Mouse (Mus musculus) hindbrain, postnatal 0 days (tissue): ENCODE results near the gene Whrn. TPM values are rescaled to one million over a fixed set of nuclear protein-coding genes. Genes with fewer than 3 reads are reported as not detected.

Experiments
- ATAC-seq: fragments of 200-750 bp; cut with Nextera tagmentation; 2 replicates; pipeline ENCODE4 v1.8.0; 2017; ENCODE audit warnings: mild to moderate bottlenecking, moderate TSS enrichment, moderate library complexity
- DNase-seq: peaks from one replicate; pipeline ENCODE4 v3.0.0-alpha.2; 2015; ENCODE audit warnings: low spot score
- H3K27ac ChIP-seq: fragments of 300-500 bp; sonication (generic); 2 replicates; pipeline ENCODE4 v1.5.1; 2014; ENCODE audit warnings: mild to moderate bottlenecking
- H3K27me3 ChIP-seq: fragments of 300-500 bp; sonication (generic); 2 replicates; pipeline ENCODE4 v1.6.1; 2014; ENCODE audit warnings: low read length, mixed read lengths; ENCODE audit not compliant: insufficient read depth
- H3K36me3 ChIP-seq: fragments of 300-500 bp; sonication (generic); 2 replicates; pipeline ENCODE4 v1.6.1; 2014; ENCODE audit warnings: low read length, mixed read lengths; ENCODE audit not compliant: insufficient read depth
- H3K4me1 ChIP-seq: fragments of 300-500 bp; sonication (generic); 2 replicates; pipeline ENCODE4 v1.6.1; 2014; ENCODE audit warnings: antibody characterized with exemption, low read length, mixed read lengths; ENCODE audit not compliant: insufficient read depth
- H3K4me2 ChIP-seq: fragments of 300-500 bp; sonication (generic); 2 replicates; pipeline ENCODE4 v1.6.1; 2014; ENCODE audit warnings: low read depth, mild to moderate bottlenecking, low read length, moderate library complexity, mixed read lengths
- H3K4me3 ChIP-seq: fragments of 300-500 bp; sonication (generic); 2 replicates; pipeline ENCODE4 v1.5.1; 2014; ENCODE audit warnings: low read length
- H3K9ac ChIP-seq: fragments of 300-500 bp; sonication (generic); replicated peaks from 2 replicates; pipeline ENCODE4 v1.6.1; 2014; ENCODE audit warnings: mild to moderate bottlenecking, low read length, moderate library complexity, mixed read lengths
- H3K9me3 ChIP-seq: fragments of 300-500 bp; sonication (generic); 2 replicates; pipeline ENCODE4 v1.6.1; 2016; ENCODE audit warnings: low read length, mixed read lengths
- CTCF ChIP-seq: IDR thresholded peaks from 2 replicates; pipeline ENCODE4 v1.5.1; 2016; ENCODE audit warnings: antibody characterized with exemption, control low read depth, low read depth
- WGBS: fragments of 180-500 bp; shearing (Covaris S2); extraction: QIAGEN DNeasy Blood & Tissue Kit; methylation state at CpG from one replicate; pipeline ENCODE4 v1.1.7; 2014; 5-methylcytosine and 5-hydroxymethylcytosine counted together
- polyA plus RNA-seq: library from polyadenylated mRNA; unstranded; fragments of >200 nt; fragmentation: Nextera tagmentation; extraction: Ambion mirVana; gene quantifications from 2 replicates; pipeline ENCODE4 v1.2.1, GENCODE M21; 2015
- total RNA-seq: library from RNA; depleted of rRNA; stranded (reverse); fragments of >200 nt; gene quantifications from 2 replicates; pipeline ENCODE4 v1.2.3, GENCODE M21; 2014

Whrn gene
- total and polyA plus RNA-seq, 2 experiments from 2014 or later: 4.7 to 34.6 TPM

DNA sequence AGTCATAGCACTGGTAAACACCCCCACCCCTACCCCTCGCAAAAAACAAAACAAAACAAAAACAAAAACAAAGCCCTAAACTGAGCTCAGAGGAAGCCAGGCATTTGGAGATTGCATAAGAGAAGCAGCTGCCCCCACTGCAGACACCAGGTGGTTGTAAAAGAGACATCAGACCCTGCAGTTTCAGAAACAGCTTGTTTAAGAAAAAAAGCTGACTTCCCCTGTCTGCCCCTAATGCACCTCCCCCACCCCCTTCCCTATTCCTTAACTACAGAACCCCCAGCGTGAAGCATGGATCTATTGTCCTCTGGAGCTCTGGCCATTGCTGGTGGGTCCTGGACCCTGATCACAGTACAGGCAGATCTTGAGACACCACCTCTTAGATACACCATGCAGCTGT lies 21.4 kb downstream of the Whrn start:
- Histone ChIP-seq H3K4me1 (no peaks in the 10 kb centered on the region), H3K4me3 (no peak overlapping the region), H3K9me3 (no peaks in the 10 kb centered on the region), H3K27ac (no peak overlapping the region), H3K36me3 (no peaks in the 10 kb centered on the region), H3K4me2 (no peak overlapping the region), H3K9ac (no peak overlapping the region), H3K27me3 (no peaks in the 10 kb centered on the region)
- ATAC-seq: no peak
- 29% methylated on average over 2 of the region's 2 CpGs for WGBS
- no peak for TF ChIP-seq CTCF
- no peak for DNase-seq

DNA sequence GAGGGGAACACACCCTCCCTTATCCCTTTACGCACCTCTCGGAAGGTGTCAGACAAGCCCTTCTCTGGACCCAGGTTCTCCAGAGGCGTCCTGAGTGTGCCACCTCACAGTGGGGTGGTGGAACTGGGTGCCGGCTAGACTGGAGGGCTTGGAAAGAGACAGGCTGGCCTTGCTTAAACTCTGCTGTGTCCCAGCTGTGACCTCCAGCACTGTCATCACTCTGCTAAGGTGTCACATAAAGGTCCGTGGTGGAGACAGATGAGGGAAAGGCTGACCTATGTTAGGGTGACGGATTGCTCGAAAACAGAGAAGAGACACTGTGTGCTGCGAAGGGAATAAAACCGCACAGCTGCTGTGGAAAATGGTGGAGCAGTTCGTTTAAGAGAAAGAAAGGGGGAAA lies 28.5 kb downstream of the Whrn start:
- Histone ChIP-seq H3K27ac (no peak overlapping the region), H3K36me3 (no peaks in the 10 kb centered on the region), H3K4me2 (no peak overlapping the region), H3K9ac (no peak overlapping the region), H3K27me3 (no peaks in the 10 kb centered on the region), H3K4me3 (no peak overlapping the region), H3K9me3 (no peaks in the 10 kb centered on the region), H3K4me1 (no peaks in the 10 kb centered on the region)
- ATAC-seq: no peak
- TF ChIP-seq CTCF: no peak
- DNase-seq: no peak
- WGBS: 63% methylated on average over 10 of the region's 10 CpGs

DNA sequence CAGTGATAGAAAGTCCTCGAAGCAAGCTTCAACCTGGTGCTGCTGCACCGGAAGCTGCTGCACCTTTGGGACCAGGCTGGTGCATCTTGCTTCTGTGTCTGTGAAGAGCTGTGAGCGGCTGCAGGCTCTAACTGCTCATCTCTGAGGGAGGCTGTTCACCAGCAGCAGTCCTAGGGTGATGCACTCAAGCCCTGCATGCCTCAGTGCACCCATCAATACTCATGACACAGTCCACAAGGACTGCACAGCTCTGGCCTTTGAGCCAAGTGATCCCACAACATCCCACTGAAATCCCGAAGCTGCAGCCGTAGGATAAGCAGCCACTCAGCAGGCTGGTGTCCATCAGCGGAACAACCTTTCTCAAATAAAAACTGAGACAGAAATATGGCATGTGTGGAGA lies 29.6 kb downstream of the Whrn start:
- TF ChIP-seq CTCF: no peak
- Histone ChIP-seq H3K9ac (no peak overlapping the region), H3K4me2 (no peak overlapping the region), H3K36me3 (no peaks in the 10 kb centered on the region), H3K4me3 (no peak overlapping the region), H3K27ac (no peak overlapping the region), H3K9me3 (no peaks in the 10 kb centered on the region), H3K27me3 (no peaks in the 10 kb centered on the region), H3K4me1 (no peaks in the 10 kb centered on the region)
- 0 out of 2 replicates have a peak, but pooled peaks have one; percentile 31 for ATAC-seq
- DNase-seq: no peak
- 69% methylated on average over 6 of the region's 6 CpGs for WGBS

DNA sequence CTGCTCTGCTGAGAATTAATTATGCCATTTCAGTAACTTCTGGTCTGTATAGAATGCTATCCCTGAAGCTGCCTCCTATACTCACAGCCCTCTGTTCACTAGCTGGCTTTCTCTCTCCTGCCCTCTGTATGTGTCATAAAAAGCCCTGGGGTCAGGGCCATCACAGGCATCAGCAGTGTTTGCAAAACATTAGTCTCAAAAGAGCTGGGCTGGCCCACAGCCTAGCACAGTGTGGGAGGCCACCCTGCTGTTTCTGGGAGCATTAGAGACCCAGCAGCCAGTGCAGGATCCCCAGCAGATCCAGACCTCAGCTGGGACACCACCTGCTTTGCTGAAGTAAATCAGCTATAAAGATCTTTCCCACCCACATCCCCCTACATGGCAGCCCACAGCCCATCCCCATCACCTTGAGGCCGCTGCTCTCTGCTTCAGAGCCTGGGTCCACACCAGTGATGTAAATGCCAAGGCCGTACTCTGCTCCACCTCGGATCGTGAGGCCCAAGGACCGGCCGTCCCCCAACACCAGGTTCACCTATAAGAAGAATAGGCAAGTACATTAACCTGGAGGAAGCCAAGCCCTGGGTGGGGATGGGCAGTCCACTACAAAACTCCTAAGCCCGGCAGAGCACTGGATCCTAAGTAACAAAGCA lies 34.8 kb downstream of the Whrn start:
- Histone ChIP-seq H3K36me3 (no peaks in the 10 kb centered on the region), H3K4me3 (no peak overlapping the region), H3K27ac (no peak overlapping the region), H3K9ac (no peak overlapping the region), H3K4me1 (peaks cover 10% of the 10 kb centered on the region), H3K4me2 (no peak overlapping the region), H3K9me3 (no peaks in the 10 kb centered on the region), H3K27me3 (no peaks in the 10 kb centered on the region)
- ATAC-seq (no peak), DNase-seq (no peak)
- WGBS: 68% methylated on average over 7 of the region's 7 CpGs
- no peak for TF ChIP-seq CTCF

DNA sequence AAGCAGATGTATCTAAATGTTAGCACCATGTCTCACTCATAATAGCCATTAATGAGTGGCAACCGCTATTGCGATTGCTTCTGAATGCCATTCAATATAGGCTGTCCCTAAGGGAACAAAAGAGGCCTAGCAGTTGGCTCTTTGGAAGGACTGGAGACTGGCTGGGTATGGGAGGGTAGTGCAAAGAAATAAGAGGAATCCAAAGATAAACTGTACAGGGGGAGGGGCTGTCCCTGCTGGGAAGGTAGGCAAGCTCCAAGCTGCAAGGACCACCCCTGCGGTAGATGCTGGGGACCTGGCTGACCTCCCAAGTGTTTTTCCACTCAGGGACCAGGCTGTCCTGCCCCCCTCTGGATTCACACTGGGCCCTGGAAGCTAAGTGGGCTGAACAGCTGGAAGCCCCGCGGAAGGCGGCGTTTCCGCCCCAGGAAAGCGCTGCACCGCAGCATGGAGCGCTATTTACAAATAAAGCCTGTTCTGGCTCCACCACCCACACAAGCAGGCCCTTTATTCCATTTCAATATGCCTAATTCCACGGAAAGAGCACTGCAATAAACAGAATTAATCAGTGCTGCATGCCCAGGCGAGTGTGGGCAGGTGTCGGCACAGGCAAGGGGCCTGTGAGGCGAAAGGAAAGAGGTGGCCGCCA lies 36.5 kb downstream of the Whrn start:
- H3K9me3 ChIP-seq: no peaks in the 10 kb centered on the region
- H3K4me3 ChIP-seq: no peak overlapping the region
- H3K36me3 ChIP-seq: no peaks in the 10 kb centered on the region
- H3K27ac ChIP-seq: peak overlapping the region; percentile 56; the same call in 1 of the 2 replicates
- peak; percentile 41 for DNase-seq
- WGBS: 9% methylated on average over 16 of the region's 16 CpGs
- 0 out of 2 replicates have a peak overlapping the region, but pooled peaks have one; percentile 18 for H3K4me2 ChIP-seq
- peak overlapping the region; percentile 13; the same call in 1 of the 2 replicates for H3K9ac ChIP-seq
- peaks cover 10% of the 10 kb centered on the region for H3K4me1 ChIP-seq
- H3K27me3 ChIP-seq: no peaks in the 10 kb centered on the region
- TF ChIP-seq CTCF: no peak
- peak; percentile 38; the same call in 1 of the 2 replicates for ATAC-seq

DNA sequence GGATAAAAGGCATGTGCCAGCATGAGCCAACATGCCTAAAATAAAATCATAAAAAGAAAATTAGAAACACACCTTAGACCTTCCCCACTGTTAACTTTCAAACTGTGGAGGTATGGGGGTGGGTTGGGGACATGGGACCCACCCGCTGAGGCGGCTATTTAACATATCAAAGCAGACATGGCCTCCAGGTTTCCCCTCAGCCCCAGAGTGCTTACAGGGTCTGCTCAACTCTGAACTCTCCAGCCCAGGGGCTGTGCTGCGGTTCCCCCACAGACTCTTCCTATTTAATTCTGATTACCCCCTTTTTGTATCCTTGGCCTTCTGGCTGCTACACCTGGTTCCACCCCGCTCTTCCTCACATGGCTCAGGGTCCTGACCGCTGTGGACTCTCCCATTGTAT lies 39.2 kb downstream of the Whrn start:
- no peak for DNase-seq
- Histone ChIP-seq H3K27ac (no peak overlapping the region), H3K4me1 (peaks cover 10% of the 10 kb centered on the region), H3K9ac (no peak overlapping the region), H3K9me3 (no peaks in the 10 kb centered on the region), H3K4me3 (no peak overlapping the region), H3K27me3 (no peaks in the 10 kb centered on the region), H3K4me2 (no peak overlapping the region), H3K36me3 (no peaks in the 10 kb centered on the region)
- 55% methylated on average over 5 of the region's 5 CpGs for whole genome bisulfite sequencing
- ATAC-seq: no peak
- TF ChIP-seq CTCF: no peak

DNA sequence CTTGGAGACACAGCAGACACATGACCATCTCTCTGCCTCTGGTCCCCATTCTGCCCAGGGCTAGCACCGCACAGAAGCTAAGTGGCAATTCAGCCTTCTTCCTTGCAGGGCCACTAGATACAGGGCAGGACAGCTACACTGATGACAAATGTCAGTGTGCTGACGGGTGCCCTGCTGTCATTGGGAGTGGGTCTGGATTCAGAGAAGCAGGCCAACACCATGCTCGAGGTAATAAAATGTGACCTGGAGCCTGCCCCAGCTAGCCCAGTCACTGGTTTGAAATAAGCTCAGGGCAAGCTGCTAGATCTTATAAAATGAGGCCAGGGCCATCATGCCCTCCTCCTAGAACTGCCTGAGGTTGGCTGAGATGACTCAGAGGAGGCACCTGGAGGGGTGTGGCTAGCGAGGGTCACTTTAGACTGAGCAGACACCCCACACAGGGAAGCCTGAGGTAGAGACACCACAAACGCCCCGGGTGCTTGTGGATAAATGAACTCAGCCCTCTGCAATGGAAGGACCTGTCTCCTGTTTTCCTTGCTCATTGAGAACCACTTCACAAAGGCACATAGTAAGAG lies 41.8 kb downstream of the Whrn start:
- Histone ChIP-seq H3K9me3 (no peaks in the 10 kb centered on the region), H3K36me3 (no peaks in the 10 kb centered on the region), H3K4me3 (no peak overlapping the region), H3K4me2 (no peak overlapping the region), H3K27ac (no peak overlapping the region), H3K27me3 (no peaks in the 10 kb centered on the region), H3K9ac (no peak overlapping the region), H3K4me1 (peaks cover 3% of the 10 kb centered on the region)
- no peak for TF ChIP-seq CTCF
- 91% methylated on average over 6 of the region's 6 CpGs for WGBS
- ATAC-seq (no peak), DNase-seq (no peak)
